Mouse (Mus musculus): ENCODE results near the gene Tbc1d17.

- TF ChIP-seq CTCF (IDR thresholded peaks at IDR 0.05; ENCODE audit: extremely low read depth, insufficient read depth, low read length) (no peak), POLR2A (IDR thresholded peaks at IDR 0.05; ENCODE audit: extremely low read depth, insufficient read depth, low read length) (no peak)
These were observed 47.6 kb upstream of the Tbc1d17 start for GRCm38 (mm10) chr7:44896499-44896898.

Data from cortical plate, adult 2 months (tissue).